Mouse (Mus musculus): ENCODE results near the gene 3110082I17Rik. TPM values are rescaled to one million over a fixed set of nuclear protein-coding genes. Genes with fewer than 3 reads are reported as not detected.

The 3110082I17Rik gene
- polyA plus RNA-seq, 1 experiment from 2014 or later = 12.7 TPM

DNA sequence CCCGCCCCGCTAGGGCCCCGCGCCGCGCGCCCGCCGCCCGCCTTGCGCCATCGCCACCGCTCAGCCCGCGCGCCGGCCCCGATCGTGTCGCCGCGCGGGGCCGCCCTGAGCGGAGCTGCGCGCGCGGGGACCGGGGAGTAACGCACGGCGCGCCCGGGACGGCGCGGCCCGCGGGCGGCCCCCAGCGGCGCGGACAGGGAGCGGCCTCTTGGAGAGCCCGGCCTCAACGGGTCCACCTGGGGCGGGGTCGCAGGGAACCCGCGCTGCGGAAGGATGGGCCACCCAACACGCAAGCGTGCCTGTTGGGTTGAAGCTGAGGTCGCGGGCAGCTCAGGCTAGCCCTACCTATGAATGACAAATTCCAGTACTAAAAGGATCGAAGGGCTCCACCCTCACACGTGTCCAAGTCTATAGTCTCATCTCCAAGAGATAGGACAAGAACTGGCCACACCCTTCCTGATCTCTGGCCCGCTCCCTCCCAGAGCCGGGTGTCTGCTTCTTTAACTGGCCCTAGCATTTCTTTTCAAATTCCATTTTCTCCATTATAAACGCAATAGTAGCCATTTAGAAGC, 134.8 kb downstream of the 3110082I17Rik start, which contains the start of gene Adap1:
Gene Adap1 (minus strand): TSS at position 228 of the 572 bp plus-strand sequence.
- no peaks in the 10 kb centered on the region for H3K9me3 ChIP-seq (ENCODE audit: control insufficient read depth, low read length)
- ATAC-seq (ENCODE audit: low FRiP score) (peak; percentile 81), DNase-seq (ENCODE audit: low spot score) (peak; percentile 65)
- 3% methylated on average over 54 of the region's 61 CpGs for WGBS
- H3K4me3 ChIP-seq (replicated peaks; ENCODE audit: low read length) = peak within 1 kb of the TSS; percentile 80
- peak within 1 kb of the TSS; percentile 77 for H3K4me2 ChIP-seq (replicated peaks)
- peaks cover 19% of the 10 kb centered on the region for H3K4me1 ChIP-seq (replicated peaks; ENCODE audit: control insufficient read depth, insufficient read depth, low read length)
- H3K27ac ChIP-seq = peak within 1 kb of the TSS; percentile 74
- H3K36me3 ChIP-seq (replicated peaks; ENCODE audit: control insufficient read depth, insufficient read depth) = no peaks in the 10 kb centered on the region
- H3K27me3 ChIP-seq (ENCODE audit: control insufficient read depth, insufficient read depth, low read length) = peaks cover 40% of the 10 kb centered on the region
- H3K9ac ChIP-seq = peak within 1 kb of the TSS; percentile 90

DNA sequence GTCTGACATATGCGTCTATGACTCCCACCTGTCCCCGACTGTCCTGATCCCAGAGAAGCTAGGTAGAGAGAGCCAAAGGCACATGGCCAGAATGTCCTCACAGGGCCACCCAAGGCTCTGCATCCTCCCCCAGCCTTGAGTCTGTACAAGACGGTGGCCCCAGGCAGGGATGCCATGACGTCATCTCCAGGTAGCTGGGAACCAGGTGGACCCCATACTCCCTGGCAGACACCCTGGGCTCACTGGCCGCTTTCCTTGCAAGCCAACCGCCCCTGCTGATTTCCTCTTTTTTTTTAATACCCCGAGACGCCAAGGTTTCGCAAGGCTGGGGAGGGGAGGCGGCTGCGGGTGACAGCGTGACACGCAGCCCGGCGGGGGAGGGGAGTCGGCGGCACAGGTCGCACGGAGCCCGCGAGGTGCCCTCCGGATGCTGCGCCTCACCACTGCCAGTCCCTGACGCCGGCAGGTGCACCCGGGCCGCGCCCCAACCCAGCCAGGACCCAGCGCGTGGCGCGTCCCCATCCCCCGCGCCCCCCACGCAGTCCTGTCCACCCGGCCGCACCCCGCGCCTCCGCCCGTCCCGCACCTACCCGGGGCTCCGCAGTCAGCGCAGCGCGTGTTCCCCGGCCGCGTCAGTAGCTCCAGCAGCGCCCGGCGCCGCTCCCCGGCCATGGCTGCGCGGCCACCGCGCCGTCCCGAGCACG, 135.5 kb downstream of the 3110082I17Rik start:
- DNase-seq (ENCODE audit: low spot score) (peak; percentile 32), ATAC-seq (ENCODE audit: low FRiP score) (peak; percentile 53)
- no peaks in the 10 kb centered on the region for H3K36me3 ChIP-seq (replicated peaks; ENCODE audit: control insufficient read depth, insufficient read depth)
- peak overlapping the region; percentile 80 for H3K4me3 ChIP-seq (replicated peaks; ENCODE audit: low read length)
- H3K4me1 ChIP-seq (replicated peaks; ENCODE audit: control insufficient read depth, insufficient read depth, low read length) = peaks cover 19% of the 10 kb centered on the region
- no peaks in the 10 kb centered on the region for H3K9me3 ChIP-seq (ENCODE audit: control insufficient read depth, low read length)
- H3K27me3 ChIP-seq (ENCODE audit: control insufficient read depth, insufficient read depth, low read length) = peaks cover 39% of the 10 kb centered on the region
- 2% methylated on average over 61 of the region's 62 CpGs for WGBS
- H3K27ac ChIP-seq = peak overlapping the region; percentile 74
- peak overlapping the region; percentile 77 for H3K4me2 ChIP-seq (replicated peaks)
- peak overlapping the region; percentile 90 for H3K9ac ChIP-seq

DNA sequence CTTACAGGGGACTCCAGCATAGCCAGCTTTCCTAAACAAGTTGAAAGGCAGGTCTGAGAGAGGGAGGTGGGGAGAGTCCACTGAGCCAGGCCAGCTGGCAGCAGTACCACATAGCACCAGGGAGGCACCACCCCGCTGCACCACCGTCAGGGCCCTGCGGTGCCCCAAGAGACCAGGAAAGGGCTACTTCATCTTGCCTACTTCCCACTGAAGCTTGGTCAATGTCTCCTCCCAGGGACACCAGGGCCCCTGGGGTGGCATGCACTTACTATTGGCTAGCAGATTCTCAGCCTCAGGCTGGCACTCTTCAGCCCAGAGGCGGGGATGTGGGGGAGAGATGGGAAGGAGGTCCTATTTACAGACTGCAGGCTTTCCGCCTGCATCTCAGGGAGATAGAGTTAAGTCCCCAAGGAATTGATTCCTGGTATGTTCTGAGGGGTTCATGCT, 136.3 kb downstream of the 3110082I17Rik start:
- H3K4me2 ChIP-seq (replicated peaks) = peak overlapping the region; percentile 77
- no peak overlapping the region for H3K27ac ChIP-seq
- H3K4me1 ChIP-seq (replicated peaks; ENCODE audit: control insufficient read depth, insufficient read depth, low read length) = peaks cover 19% of the 10 kb centered on the region
- H3K9me3 ChIP-seq (ENCODE audit: control insufficient read depth, low read length) = no peaks in the 10 kb centered on the region
- H3K4me3 ChIP-seq (replicated peaks; ENCODE audit: low read length) = peak overlapping the region; percentile 80
- peak; percentile 33 for DNase-seq (ENCODE audit: low spot score)
- peak overlapping the region; percentile 90 for H3K9ac ChIP-seq
- no peaks in the 10 kb centered on the region for H3K36me3 ChIP-seq (replicated peaks; ENCODE audit: control insufficient read depth, insufficient read depth)
- 55% methylated on average over 5 of the region's 5 CpGs for WGBS
- ATAC-seq (ENCODE audit: low FRiP score) = no peak
- H3K27me3 ChIP-seq (ENCODE audit: control insufficient read depth, insufficient read depth, low read length) = peaks cover 34% of the 10 kb centered on the region

DNA sequence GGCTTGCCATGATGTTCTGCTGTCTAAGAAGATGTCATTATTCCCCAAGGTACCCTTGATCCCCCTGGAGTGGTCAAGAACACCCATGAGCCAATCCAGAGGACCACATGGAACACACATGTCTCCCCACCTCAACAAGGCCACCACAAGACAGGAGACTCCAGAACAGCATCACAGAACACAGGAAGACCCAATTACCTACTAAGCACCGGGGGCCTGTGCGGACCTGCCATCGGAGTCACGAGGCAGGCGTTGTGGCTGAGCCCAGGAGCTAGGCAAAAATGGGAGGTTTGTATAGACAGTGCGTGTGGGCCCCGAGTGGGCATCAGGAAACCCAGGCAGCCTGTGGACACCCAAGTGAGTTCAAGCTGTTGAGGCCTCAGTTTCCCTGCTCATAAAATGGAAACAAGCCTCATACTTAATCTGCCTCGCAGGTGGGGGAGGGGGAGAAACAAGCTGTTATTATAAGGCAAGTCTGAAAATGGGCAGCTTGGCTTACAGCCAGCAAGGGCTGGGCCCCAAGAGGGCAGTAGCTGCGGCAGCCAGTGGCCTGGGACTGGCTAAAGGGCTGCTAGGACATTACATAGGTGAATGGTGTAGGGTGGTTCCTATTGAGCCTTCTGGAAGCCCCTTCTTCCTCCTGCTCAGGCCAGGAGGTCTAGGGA, 136.9 kb downstream of the 3110082I17Rik start:
- Histone ChIP-seq H3K4me1 (replicated peaks; ENCODE audit: control insufficient read depth, insufficient read depth, low read length) (peaks cover 19% of the 10 kb centered on the region), H3K9ac (peak overlapping the region; percentile 90; the same call in 1 of the 2 replicates), H3K27ac (no peak overlapping the region), H3K36me3 (replicated peaks; ENCODE audit: control insufficient read depth, insufficient read depth) (no peaks in the 10 kb centered on the region), H3K4me2 (replicated peaks) (peak overlapping the region; percentile 77), H3K27me3 (ENCODE audit: control insufficient read depth, insufficient read depth, low read length) (peaks cover 34% of the 10 kb centered on the region), H3K9me3 (ENCODE audit: control insufficient read depth, low read length) (no peaks in the 10 kb centered on the region), H3K4me3 (replicated peaks; ENCODE audit: low read length) (peak overlapping the region; percentile 80; the same call in 1 of the 2 replicates)
- WGBS = 83% methylated on average over 9 of the region's 9 CpGs
- ATAC-seq (ENCODE audit: low FRiP score) = no peak
- DNase-seq (ENCODE audit: low spot score) = no peak

- Histone ChIP-seq H3K36me3 (replicated peaks; ENCODE audit: control insufficient read depth, insufficient read depth) (no peaks in the 10 kb centered on the region), H3K4me2 (replicated peaks) (no peak overlapping the region), H3K4me3 (replicated peaks; ENCODE audit: low read length) (no peak overlapping the region), H3K9ac (no peak overlapping the region), H3K9me3 (ENCODE audit: control insufficient read depth, low read length) (no peaks in the 10 kb centered on the region), H3K4me1 (replicated peaks; ENCODE audit: control insufficient read depth, insufficient read depth, low read length) (peaks cover 19% of the 10 kb centered on the region), H3K27me3 (ENCODE audit: control insufficient read depth, insufficient read depth, low read length) (peaks cover 26% of the 10 kb centered on the region), H3K27ac (no peak overlapping the region)
- 82% methylated on average over 6 of the region's 6 CpGs for WGBS
- ATAC-seq (ENCODE audit: low FRiP score) = no peak
- DNase-seq (ENCODE audit: low spot score) = no peak
Observed at GRCm38 (mm10) chr5:139321331-139321730, 139.0 kb downstream of the 3110082I17Rik start.

GRCm38 (mm10) chr5:139320424-139320823, 139.9 kb downstream of the 3110082I17Rik start:
- no peaks in the 10 kb centered on the region for H3K9me3 ChIP-seq (ENCODE audit: control insufficient read depth, low read length)
- peaks cover 18% of the 10 kb centered on the region for H3K27me3 ChIP-seq (ENCODE audit: control insufficient read depth, insufficient read depth, low read length)
- H3K9ac ChIP-seq = no peak overlapping the region
- 80% methylated on average over 7 of the region's 7 CpGs for WGBS
- no peak overlapping the region for H3K27ac ChIP-seq
- ATAC-seq (ENCODE audit: low FRiP score) = no peak
- no peak overlapping the region for H3K4me3 ChIP-seq (replicated peaks; ENCODE audit: low read length)
- no peaks in the 10 kb centered on the region for H3K36me3 ChIP-seq (replicated peaks; ENCODE audit: control insufficient read depth, insufficient read depth)
- H3K4me1 ChIP-seq (replicated peaks; ENCODE audit: control insufficient read depth, insufficient read depth, low read length) = peaks cover 15% of the 10 kb centered on the region
- no peak for DNase-seq (ENCODE audit: low spot score)
- no peak overlapping the region for H3K4me2 ChIP-seq (replicated peaks)

DNA sequence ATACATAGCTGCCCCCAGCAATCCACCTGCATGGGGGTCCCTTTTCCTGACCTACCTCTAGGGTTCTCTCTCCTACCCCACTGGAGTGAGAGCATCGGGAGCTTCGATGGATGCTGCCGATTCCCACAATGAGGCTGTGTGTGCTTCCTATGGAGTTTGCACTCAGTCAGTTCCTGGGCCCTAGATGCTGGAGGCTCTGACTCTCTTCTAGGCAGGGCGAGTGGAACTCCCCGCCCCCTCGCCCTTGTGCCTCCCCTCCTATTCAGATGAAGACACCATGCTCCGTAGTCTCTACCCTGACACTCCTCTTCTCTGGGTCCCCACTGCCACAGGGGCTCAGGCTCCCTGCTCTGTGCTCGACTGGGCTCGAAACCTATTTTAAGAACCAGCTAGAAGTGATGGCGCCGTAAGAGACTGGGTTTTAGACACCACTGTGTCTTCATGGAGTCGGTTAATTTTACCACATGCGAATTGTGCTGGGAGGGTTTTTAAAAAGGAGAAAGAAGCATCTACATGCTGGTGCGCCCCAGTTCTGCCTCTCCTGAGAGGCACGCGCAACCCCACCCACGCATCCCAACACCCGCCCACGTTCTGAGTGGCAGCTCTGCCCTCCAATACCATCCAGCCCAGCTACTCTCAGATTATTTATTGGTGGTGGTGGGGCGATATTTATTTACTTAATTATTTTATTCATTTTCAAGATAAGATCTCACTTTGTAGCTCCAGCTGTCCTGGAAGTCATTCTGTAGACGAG, 142.4 kb downstream of the 3110082I17Rik start:
- no peaks in the 10 kb centered on the region for H3K4me1 ChIP-seq (replicated peaks; ENCODE audit: control insufficient read depth, insufficient read depth, low read length)
- DNase-seq (ENCODE audit: low spot score) = no peak
- WGBS = 68% methylated on average over 21 of the region's 21 CpGs
- no peak overlapping the region for H3K27ac ChIP-seq
- H3K36me3 ChIP-seq (replicated peaks; ENCODE audit: control insufficient read depth, insufficient read depth) = no peaks in the 10 kb centered on the region
- H3K4me2 ChIP-seq (replicated peaks) = no peak overlapping the region
- no peak overlapping the region for H3K9ac ChIP-seq
- no peaks in the 10 kb centered on the region for H3K9me3 ChIP-seq (ENCODE audit: control insufficient read depth, low read length)
- ATAC-seq (ENCODE audit: low FRiP score) = no peak
- no peaks in the 10 kb centered on the region for H3K27me3 ChIP-seq (ENCODE audit: control insufficient read depth, insufficient read depth, low read length)
- H3K4me3 ChIP-seq (replicated peaks; ENCODE audit: low read length) = no peak overlapping the region

- Histone ChIP-seq H3K9me3 (ENCODE audit: control insufficient read depth, low read length) (no peaks in the 10 kb centered on the region), H3K27ac (no peak overlapping the region), H3K4me3 (replicated peaks; ENCODE audit: low read length) (no peak overlapping the region), H3K36me3 (replicated peaks; ENCODE audit: control insufficient read depth, insufficient read depth) (no peaks in the 10 kb centered on the region), H3K9ac (no peak overlapping the region), H3K4me1 (replicated peaks; ENCODE audit: control insufficient read depth, insufficient read depth, low read length) (no peaks in the 10 kb centered on the region), H3K4me2 (replicated peaks) (no peak overlapping the region), H3K27me3 (ENCODE audit: control insufficient read depth, insufficient read depth, low read length) (no peaks in the 10 kb centered on the region)
- 81% methylated on average over 6 of the region's 6 CpGs for WGBS
- no peak for ATAC-seq (ENCODE audit: low FRiP score)
- no peak for DNase-seq (ENCODE audit: low spot score)
Observed at GRCm38 (mm10) chr5:139316982-139317675, 143.2 kb downstream of the 3110082I17Rik start.

Data from hindbrain, embryonic 14.5 days (tissue).